Mouse (Mus musculus) gastrocnemius, postnatal 14 days (tissue): ENCODE results near the gene Prkg1. TPM values are rescaled to one million over a fixed set of nuclear protein-coding genes. Genes with fewer than 3 reads are reported as not detected.
A peak's percentile ranks its signal among the peaks of the same experiment; 100 is the strongest.
"Not testable (repeated sequence)": the region's sequence is repeated elsewhere in the genome, so short reads cannot be mapped to it uniquely, and the experiment has no call there.

Source experiments
- DNase-seq: peaks from one replicate; pipeline ENCODE4 v3.0.0; 2021; ENCODE audit warnings: mixed read lengths
- intact Hi-C: fragments of 180-260 bp; cut with DNase I; formaldehyde crosslinking; loops from one replicate; pipeline ENCODE4 v1.15.1; 2025; ENCODE audit warnings: low total_unique reads
- total RNA-seq, 2 experiments: library from RNA; stranded (reverse); gene quantifications; 2 replicates each; pipeline ENCODE4 v1.2.3; 2021

The Prkg1 gene
- total RNA-seq, 2 experiments from 2014 or later, result 24.4 to 24.8 TPM

DNA sequence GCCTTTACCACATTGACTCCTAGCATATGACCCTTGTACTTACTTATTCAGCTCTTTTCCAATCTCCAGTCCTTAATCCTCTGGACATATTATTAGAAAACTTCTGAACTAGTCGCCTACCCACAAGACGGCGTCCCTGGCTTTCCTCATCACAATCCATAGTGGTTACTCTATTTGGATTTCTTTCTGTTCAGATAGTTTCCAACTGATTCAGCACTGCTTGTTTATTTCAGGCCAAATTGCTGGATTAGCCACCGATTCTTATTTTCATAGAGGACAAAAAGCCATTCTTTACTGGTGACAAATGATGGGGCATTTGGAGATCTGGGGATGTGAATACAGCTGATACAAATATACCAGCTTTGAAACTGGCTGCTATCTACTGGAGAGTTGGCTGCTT is 267.4 kb downstream of the Prkg1 start:
- no peak for DNase-seq
- intact Hi-C loops, result no loop called here

DNA sequence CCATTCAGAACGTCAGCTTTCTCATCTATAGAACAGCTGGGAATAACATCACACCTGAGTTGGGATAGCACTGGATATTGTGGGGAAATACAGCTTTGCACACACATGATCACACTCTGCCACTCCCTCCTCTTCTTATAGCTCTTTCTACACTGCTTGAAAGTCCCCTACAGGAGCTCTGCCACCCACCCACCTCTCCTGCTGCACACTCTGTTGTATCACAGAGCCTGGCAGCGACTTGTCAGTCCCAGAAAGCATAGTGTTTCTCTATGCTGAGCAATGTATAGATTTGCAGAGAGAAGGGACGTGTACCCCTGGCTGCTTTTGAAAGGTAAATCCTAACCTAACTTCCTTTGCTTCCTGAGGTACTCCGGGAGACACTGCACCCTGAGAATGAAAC is 275.2 kb downstream of the Prkg1 start:
- intact Hi-C loops, result no loop called here
- no peak for DNase-seq

DNA sequence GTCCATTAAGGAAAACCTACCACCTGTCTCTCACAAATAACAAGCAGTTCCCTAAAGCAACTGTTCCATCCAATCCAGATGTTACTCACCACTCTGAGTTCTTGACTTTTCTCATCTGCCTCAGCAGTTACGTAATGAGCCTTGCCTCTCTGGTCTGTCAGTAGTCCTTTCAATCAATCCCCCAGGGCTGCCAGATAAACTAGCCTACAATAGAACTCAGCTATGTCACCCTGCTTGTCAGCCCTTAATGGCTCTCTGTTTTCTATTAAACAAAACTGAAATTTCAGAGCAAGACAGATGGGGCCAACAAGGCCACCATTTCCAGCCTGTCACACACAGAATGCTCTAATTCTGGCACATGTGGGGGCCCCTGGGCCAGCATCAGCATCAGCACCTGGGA is 293.1 kb downstream of the Prkg1 start:
- intact Hi-C loops, result no loop called here
- DNase-seq, result no peak

- DNase-seq, result no peak
- intact Hi-C loops, result no loop called here
Measured at GRCm38 (mm10) chr19:31460188-31460587, 304.6 kb downstream of the Prkg1 start.

DNA sequence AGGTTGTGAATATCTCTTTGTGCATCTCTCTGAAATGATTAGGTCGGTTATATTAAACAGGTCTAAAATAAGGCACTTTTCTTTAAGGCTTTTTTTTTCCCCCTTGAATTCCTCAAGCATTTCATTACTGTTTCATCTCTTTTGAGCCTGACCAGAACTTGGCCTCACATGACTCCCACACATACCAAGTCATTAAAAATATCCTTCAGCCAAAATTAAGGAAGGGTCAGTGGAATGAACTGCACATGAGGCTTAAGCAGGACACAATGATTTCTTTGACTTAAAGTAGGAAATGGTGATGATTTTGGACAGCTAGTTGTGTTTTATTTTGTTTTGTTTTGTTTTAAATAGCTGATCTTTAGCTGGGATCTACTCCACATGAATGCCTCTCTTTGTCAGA is 320.7 kb downstream of the Prkg1 start:
- no peak for DNase-seq
- intact Hi-C loops, result no loop called here

DNA sequence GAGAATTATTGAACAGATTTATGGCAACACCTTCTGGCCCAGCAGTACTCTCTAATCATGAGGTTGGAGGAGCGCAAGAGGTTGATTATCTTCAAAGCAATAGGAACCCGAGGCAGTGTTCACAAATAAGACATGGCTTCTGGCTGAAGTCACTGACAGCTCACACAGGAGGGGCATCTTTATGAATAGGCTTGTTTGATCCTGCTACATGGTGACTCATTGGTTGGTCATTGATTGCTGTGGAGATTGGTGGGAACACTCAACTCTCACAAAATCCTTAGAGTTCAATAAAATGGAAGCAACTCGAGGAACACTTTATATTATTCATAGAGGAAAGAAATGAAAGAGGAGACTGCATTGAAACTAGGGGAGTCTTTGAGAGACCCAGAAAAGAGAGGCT is 322.5 kb downstream of the Prkg1 start:
- intact Hi-C loops, result no loop called here
- DNase-seq, result no peak

GRCm38 (mm10) chr19:31433446-31433845 is 331.4 kb downstream of the Prkg1 start:
- intact Hi-C loops, result no loop called here

GRCm38 (mm10) chr19:31431411-31431810 is 333.4 kb downstream of the Prkg1 start:
- no peak for DNase-seq
- intact Hi-C loops, result no loop called here

More at GRCm38 (mm10) chr19:31433446-31433845, 331.4 kb downstream of the Prkg1 start:
- no peak for DNase-seq

- no peak for DNase-seq
- intact Hi-C loops, result no loop called here
Measured at GRCm38 (mm10) chr19:31426142-31426541, 338.7 kb downstream of the Prkg1 start.

- DNase-seq, result no peak
- intact Hi-C loops, result no loop called here
Measured at GRCm38 (mm10) chr19:31425199-31425598, 339.6 kb downstream of the Prkg1 start.

GRCm38 (mm10) chr19:31424319-31424718 is 340.5 kb downstream of the Prkg1 start:
- intact Hi-C loops, result no loop called here
- DNase-seq, result no peak

- intact Hi-C loops, result no loop called here
- DNase-seq, result no peak
Measured at GRCm38 (mm10) chr19:31413571-31413970, 351.3 kb downstream of the Prkg1 start.

- intact Hi-C loops, result no loop called here
- no peak for DNase-seq
Measured at GRCm38 (mm10) chr19:31396096-31396495, 368.7 kb downstream of the Prkg1 start.

GRCm38 (mm10) chr19:31385353-31385752 is 379.5 kb downstream of the Prkg1 start:
- DNase-seq, result no peak
- intact Hi-C loops, result no loop called here

GRCm38 (mm10) chr19:31383881-31384280 is 381.0 kb downstream of the Prkg1 start:
- DNase-seq, result no peak
- intact Hi-C loops, result no loop called here

DNA sequence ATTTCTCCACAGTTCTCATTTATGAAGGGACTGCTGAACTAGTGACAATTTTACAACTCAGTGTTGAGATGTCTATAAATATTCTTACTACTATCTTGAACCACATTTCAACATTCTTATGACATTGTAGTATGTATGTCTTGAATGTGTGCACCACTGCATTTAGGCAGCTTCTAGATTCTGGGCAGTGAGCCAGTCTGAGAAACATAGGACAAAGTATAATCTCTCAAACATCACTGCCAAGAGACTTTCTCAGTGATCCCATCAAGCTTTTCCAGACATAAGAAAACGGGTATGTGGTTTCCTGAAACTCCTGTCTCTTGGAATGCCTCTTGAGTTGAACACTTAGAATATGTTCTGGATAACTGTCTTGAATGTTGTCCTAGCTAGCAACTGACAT is 394.7 kb downstream of the Prkg1 start:
- intact Hi-C loops, result no loop called here
- DNase-seq, result no peak

DNA sequence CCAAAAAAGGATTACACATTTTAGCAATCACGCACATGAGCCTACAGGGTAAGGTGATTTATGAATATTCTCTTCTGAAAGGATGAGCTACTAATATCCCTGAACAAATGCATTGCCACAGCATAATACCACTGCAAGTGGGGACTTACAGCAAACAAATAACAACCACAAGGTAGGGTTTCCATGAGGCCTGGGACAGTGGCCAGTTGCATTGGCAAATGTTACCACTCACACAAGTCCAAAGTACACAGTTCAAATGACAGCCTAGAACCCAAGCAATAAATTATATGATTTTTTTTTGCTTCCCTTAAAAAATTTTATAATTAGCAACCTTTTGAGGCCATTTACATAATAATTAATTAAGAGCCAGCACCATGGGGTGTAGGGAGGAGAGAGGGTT is 395.7 kb downstream of the Prkg1 start:
- intact Hi-C loops, result loop anchor here (10.0 kb wide), 1 partner anchor 316 kb away; no protein-coding TSS in a partner anchor
- no peak for DNase-seq

GRCm38 (mm10) chr19:31362051-31362450 is 402.8 kb downstream of the Prkg1 start:
- no peak for DNase-seq
- intact Hi-C loops, result loop anchor here (10.0 kb wide), 1 partner anchor 323 kb away; no protein-coding TSS in a partner anchor

- DNase-seq, result no peak
- intact Hi-C loops, result loop anchor here (10.0 kb wide), 1 partner anchor 323 kb away; no protein-coding TSS in a partner anchor
Measured at GRCm38 (mm10) chr19:31361575-31361974, 403.3 kb downstream of the Prkg1 start.

- intact Hi-C loops, result loop anchor here (10.0 kb wide), 1 partner anchor 324 kb away; no protein-coding TSS in a partner anchor
- peak; percentile 37 for DNase-seq
Measured at GRCm38 (mm10) chr19:31361161-31361560, 403.7 kb downstream of the Prkg1 start.

- DNase-seq, result no peak
- intact Hi-C loops, result no loop called here
Measured at GRCm38 (mm10) chr19:31354959-31355358, 409.9 kb downstream of the Prkg1 start.

DNA sequence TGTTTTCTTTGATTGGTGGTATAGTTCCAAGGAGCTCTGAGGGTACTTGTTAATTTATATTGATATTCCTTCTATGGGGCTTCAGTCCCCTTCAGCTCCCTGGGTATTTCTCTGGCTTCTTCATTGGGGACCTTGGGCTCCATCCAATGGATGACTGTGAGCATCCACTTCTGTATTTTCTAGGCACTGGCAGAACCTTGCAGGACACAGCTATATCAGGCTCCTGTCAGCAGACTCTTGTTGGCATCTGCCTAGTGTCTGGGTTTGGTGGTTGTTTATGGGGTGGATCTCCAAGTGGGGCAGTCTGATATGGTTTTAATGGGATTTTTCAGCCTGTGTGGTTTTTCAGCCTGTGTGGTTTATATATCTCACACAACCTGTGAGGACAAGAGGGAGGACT is 412.0 kb downstream of the Prkg1 start:
- intact Hi-C loops, DNase-seq: not testable (repeated sequence)
